Mouse (Mus musculus) spleen, adult 2 months (tissue): ENCODE results near the gene Pced1a. TPM values are rescaled to one million over a fixed set of nuclear protein-coding genes. Genes with fewer than 3 reads are reported as not detected.

Experiments
- DNase-seq, 2 experiments: peaks; one replicate each; pipeline versions ENCODE4 v3.0.0 to v3.0.0-alpha.2; 2012 to 2021; ENCODE audit warnings: low spot score in 2 of 2, low read depth in 1 of 2
- H3K27ac ChIP-seq: fragments of 200-500 bp; 2 replicates; pipeline ENCODE4 v1.5.1; 2012; ENCODE audit warnings: low read length, inconsistent platforms; ENCODE audit not compliant: insufficient read depth
- H3K27me3 ChIP-seq: fragments of 200-500 bp; 2 replicates; pipeline ENCODE4 v1.6.1; 2012; ENCODE audit warnings: mild to moderate bottlenecking, moderate library complexity, low read length, inconsistent platforms; ENCODE audit not compliant: control insufficient read depth, insufficient read depth
- H3K36me3 ChIP-seq: fragments of 200-500 bp; 2 replicates; pipeline ENCODE4 v1.6.1; 2012; ENCODE audit warnings: mild to moderate bottlenecking, low read length, inconsistent platforms; ENCODE audit not compliant: control insufficient read depth, insufficient read depth
- H3K4me1 ChIP-seq: fragments of 200-500 bp; 2 replicates; pipeline ENCODE4 v1.6.1; 2011; ENCODE audit warnings: inconsistent platforms; ENCODE audit not compliant: control insufficient read depth, insufficient read depth, insufficient read length
- H3K4me3 ChIP-seq: fragments of 200-500 bp; 2 replicates; pipeline ENCODE4 v1.5.1; 2011; ENCODE audit warnings: mild to moderate bottlenecking, inconsistent platforms; ENCODE audit not compliant: insufficient read depth, insufficient read length; ENCODE audit errors: extremely low read depth
- CTCF ChIP-seq: fragments of 200-500 bp; IDR thresholded peaks from 2 replicates; pipeline ENCODE4 v1.5.1; 2011; ENCODE audit warnings: mild to moderate bottlenecking, inconsistent platforms; ENCODE audit not compliant: insufficient read depth, insufficient read length, insufficient replicate concordance; ENCODE audit errors: extremely low read depth
- POLR2A ChIP-seq: fragments of 200-500 bp; IDR thresholded peaks from 2 replicates; pipeline ENCODE4 v1.6.1; 2011; ENCODE audit warnings: low read depth, low read length, inconsistent platforms
- WGBS: fragments of 180-500 bp; shearing (Covaris S2); methylation state at CpG from one replicate; pipeline ENCODE4 v1.1.7; 2018; 5-methylcytosine and 5-hydroxymethylcytosine counted together
- polyA plus RNA-seq: library from polyadenylated mRNA; depleted of rRNA; stranded (reverse); fragments of >200 nt; gene quantifications from 2 replicates; pipeline ENCODE4 v1.2.3, GENCODE M21; 2012

Gene Pced1a
- polyA plus RNA-seq, 1 experiment: 33.2 TPM

DNA sequence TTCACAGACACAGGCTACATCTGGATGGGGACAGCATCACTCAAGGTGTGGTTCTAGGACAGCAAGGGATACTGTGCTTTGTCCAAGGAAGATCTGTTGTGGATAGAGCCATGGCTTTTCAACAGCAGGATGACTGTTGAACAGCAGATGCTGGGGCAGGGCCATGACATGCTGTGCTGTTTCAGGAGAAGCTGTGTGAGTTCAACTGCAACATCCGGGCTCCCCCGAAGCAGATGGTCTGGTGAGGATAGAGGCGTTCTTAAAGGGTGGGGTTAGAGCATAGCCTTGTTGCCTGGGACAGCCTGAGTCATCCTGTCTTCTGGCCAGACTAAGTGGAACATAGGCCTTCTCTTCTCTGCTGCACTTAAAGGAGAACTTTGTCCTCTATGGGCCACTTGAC lies 14.4 kb upstream of the Pced1a start:
- Histone ChIP-seq H3K36me3 (peaks cover 52% of the 10 kb centered on the region), H3K27ac (no peak overlapping the region), H3K4me3 (no peak overlapping the region), H3K4me1 (no peaks in the 10 kb centered on the region), H3K27me3 (no peaks in the 10 kb centered on the region)
- DNase-seq: no peak
- WGBS: 87% methylated on average over 3 of the region's 3 CpGs
- TF ChIP-seq CTCF (no peak), POLR2A (no peak)

DNA sequence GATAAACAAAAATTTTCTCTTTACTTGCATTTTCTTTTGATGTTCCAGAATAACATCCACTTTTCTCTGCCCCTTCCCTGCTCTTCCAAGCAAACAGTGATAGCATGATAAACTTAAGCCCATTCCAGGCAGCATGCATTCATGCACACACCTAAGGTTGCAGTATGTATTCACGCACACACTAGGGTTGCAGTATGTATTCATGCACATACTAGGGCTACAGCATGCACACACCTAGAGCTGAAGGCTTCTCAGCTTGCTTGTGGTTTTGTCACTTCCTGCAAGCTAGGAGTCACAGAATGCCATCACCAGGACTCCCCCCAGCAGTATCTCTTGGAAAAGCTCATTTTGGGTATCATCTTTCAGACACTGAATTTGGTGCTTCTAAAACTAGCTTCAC lies 12.3 kb upstream of the Pced1a start:
- Histone ChIP-seq H3K36me3 (peaks cover 34% of the 10 kb centered on the region), H3K27ac (no peak overlapping the region), H3K4me1 (no peaks in the 10 kb centered on the region), H3K27me3 (no peaks in the 10 kb centered on the region), H3K4me3 (no peak overlapping the region)
- TF ChIP-seq CTCF (no peak), POLR2A (no peak)
- 89% methylated on average over 1 of the region's 1 CpGs for WGBS
- DNase-seq: no peak

DNA sequence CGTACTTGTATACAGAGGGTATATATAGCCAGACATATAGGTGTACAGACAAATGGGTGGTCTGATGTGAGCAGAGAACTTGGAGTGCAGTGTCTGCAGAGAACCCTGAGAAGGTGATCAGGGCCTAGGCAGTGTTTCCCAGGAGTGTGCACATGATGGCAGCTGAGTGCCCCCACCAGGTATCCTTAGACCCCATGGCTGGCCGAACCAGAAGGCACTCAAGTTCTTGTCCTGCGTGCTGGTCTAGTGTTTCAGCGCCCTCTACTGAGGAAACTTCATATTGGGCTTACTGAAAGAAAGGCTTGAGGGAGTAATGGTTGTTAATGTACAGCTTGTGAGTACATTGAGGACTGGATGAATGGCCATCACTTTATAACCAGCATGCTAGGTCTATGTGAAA lies 8.7 kb upstream of the Pced1a start:
- 17% methylated on average over 4 of the region's 4 CpGs for WGBS
- TF ChIP-seq CTCF: peak; percentile 50; the same call in 1 of the 2 replicates
- TF ChIP-seq POLR2A: no peak
- Histone ChIP-seq H3K27me3 (no peaks in the 10 kb centered on the region), H3K4me1 (peaks cover 3% of the 10 kb centered on the region), H3K36me3 (peaks cover 6% of the 10 kb centered on the region; the same call in 1 of the 2 replicates), H3K4me3 (no peak overlapping the region), H3K27ac (no peak overlapping the region)
- peak in 1 of 2 experiments; percentile 43 for DNase-seq

DNA sequence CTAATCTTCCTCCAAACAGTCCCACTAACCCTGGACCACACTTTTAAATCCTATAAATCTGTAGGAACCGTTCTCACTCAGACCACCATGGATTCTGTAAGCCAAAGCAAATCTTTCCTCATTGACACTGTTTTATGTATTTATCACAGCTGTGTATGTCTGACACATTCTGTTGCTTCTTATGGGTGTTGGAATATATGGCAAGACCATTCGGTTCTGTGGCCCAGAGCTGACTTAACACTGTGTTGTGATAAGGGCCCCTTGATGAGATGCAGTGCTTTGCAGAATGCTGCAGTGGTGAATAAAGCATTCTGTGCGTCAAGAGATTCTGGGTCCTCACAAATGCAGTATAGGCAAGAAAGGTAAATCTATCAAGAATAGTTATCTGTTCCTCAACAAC lies 7.7 kb upstream of the Pced1a start:
- no peaks in the 10 kb centered on the region for H3K27me3 ChIP-seq
- H3K4me1 ChIP-seq: peaks cover 3% of the 10 kb centered on the region
- H3K27ac ChIP-seq: no peak overlapping the region
- H3K36me3 ChIP-seq: 0 out of 2 replicates have a peak, but pooled peaks cover 2% of the 10 kb centered on the region
- no peak overlapping the region for H3K4me3 ChIP-seq
- no peak for TF ChIP-seq POLR2A
- TF ChIP-seq CTCF: no peak
- 90% methylated on average over 3 of the region's 3 CpGs for WGBS
- DNase-seq: no peak

DNA sequence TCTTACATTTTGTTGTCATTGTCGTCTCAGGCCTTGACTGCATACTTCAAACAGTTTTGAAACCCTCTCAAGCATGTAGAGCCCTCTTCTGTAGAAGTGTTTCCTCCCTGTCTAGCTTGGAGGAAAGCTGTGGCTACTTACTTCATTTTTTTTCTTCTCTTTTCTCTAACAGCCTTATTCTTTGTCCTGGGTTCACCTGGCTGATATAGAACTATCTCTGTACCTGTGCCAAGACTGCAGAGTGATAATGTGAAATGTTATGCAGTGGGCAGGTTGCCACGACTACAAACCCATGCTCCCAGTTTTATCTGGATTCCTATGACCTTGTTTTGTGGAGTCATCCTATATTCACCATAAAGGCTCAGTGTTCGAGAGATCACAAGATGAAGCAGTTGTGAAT lies 6.0 kb upstream of the Pced1a start:
- Histone ChIP-seq H3K4me1 (peaks cover 3% of the 10 kb centered on the region), H3K36me3 (0 out of 2 replicates have a peak, but pooled peaks cover 2% of the 10 kb centered on the region), H3K27me3 (no peaks in the 10 kb centered on the region), H3K4me3 (no peak overlapping the region), H3K27ac (no peak overlapping the region; the same call in 1 of the 2 replicates)
- DNase-seq: no peak
- 61% methylated on average over 3 of the region's 3 CpGs for WGBS
- TF ChIP-seq POLR2A (no peak), CTCF (no peak)

DNA sequence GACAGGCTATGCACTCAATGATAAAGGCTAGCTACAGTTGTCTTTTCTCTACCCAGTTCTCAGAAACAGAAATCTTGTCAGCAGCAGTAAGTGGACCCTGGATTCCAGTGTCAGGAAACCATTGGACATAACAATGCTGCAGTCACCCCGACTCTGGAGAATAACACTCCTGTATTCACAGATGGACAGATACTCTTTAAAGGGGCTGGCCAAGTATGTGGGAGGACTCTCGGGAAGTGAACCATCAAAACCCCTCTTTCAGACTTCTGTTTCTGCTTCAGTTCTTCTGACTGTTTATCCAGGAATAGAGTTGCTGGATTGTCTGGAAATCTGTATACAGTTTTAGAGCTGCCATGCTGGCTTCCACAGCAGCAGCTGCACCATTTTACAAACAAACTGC lies 5.3 kb upstream of the Pced1a start:
- H3K27ac ChIP-seq: no peak overlapping the region; the same call in 1 of the 2 replicates
- no peak overlapping the region for H3K4me3 ChIP-seq
- H3K27me3 ChIP-seq: no peaks in the 10 kb centered on the region
- H3K4me1 ChIP-seq: peaks cover 3% of the 10 kb centered on the region
- no peak for DNase-seq
- no peak for TF ChIP-seq POLR2A
- TF ChIP-seq CTCF: no peak
- WGBS: 78% methylated on average over 2 of the region's 2 CpGs
- H3K36me3 ChIP-seq: 0 out of 2 replicates have a peak, but pooled peaks cover 2% of the 10 kb centered on the region

DNA sequence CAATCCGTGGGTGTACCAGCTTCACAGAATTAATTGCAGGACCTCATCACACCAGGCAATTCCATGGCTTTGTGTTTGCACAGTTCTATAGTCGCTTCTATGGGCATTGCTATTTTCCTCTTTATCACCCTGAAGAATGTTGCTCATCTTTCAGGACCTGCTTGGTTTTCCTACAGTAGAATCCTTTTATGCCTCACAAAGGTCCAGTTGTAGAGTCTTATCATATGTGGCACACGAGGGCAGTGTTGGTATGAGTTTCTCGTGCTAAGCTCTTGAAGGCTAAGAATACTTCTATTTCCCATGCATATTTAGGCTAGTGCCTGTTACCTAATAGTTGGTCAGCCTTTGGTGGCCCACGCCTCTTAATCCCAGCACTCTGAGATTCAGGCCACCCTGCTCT lies 611 bp upstream of the Pced1a start:
- WGBS: 22% methylated on average over 5 of the region's 5 CpGs
- peaks cover 9% of the 10 kb centered on the region; the same call in 1 of the 2 replicates for H3K4me1 ChIP-seq
- peak overlapping the region; percentile 91 for H3K4me3 ChIP-seq
- H3K27ac ChIP-seq: peak overlapping the region; percentile 95; the same call in 1 of the 2 replicates
- no peak for DNase-seq
- TF ChIP-seq POLR2A: no peak
- no peak for TF ChIP-seq CTCF
- H3K36me3 ChIP-seq: no peaks in the 10 kb centered on the region
- H3K27me3 ChIP-seq: no peaks in the 10 kb centered on the region
